Mouse (Mus musculus): ENCODE results near the gene Sema3a.

Gene Sema3a

DNA sequence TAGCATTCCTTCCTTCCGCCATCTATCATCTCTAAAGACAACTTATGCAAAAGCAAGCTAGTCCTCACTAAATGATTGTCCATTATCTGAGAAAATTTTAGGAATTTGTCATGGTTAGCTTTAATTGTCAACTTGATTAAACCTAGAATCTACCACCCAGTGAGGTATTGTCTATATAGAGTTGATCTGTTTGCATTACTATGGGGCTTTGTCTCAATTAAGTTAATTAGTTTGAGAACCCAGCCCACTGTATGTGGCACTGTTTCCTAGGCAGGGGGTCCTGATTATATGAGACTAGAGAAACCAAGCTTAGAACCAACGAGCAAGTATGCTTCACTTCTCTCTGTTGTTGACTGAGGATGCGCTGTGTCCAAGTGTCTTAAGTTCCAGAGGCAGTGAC is 194.9 kb downstream of the Sema3a start:
- no peak for DNase-seq (ENCODE audit: low spot score)

DNA sequence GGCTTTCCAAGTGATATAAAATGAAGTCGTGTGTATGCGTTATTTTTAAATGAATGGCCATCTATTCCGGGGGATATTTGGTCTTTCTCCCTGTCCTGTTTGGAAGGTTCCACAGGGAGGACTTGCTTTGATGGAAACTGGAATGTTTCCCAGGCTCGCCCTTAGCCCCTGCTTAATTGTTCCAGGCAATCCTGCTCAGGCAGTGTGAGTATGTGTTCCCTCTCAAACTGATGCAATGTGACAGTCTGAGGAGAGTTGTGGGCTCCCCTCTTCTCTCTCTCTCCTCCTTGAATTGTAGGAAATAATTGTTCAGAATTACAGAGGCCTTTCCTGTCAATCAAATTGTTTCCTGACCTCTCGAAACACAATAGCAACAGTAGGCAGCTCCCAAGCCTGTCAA is 202.1 kb downstream of the Sema3a start:
- DNase-seq (ENCODE audit: low spot score): no peak

DNA sequence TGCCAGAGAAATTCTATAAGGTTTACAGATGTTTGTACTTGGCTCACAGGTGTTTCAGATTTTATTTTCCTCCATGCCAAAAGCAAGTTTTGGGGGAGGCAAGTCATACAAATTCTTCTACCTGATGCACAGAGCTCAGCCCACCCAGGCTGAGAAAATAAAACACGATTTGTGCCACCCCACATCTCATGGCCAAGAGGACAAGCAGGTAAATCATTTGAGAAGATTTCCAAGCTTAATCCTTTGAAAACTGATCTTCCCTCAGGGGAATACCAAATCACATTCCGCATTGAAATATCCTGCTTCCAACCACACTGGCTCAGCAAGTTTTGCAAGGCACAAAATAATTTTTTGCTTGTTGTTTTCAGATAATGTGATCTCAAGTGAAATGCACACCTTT is 206.2 kb downstream of the Sema3a start:
- DNase-seq (ENCODE audit: low spot score): no peak

DNA sequence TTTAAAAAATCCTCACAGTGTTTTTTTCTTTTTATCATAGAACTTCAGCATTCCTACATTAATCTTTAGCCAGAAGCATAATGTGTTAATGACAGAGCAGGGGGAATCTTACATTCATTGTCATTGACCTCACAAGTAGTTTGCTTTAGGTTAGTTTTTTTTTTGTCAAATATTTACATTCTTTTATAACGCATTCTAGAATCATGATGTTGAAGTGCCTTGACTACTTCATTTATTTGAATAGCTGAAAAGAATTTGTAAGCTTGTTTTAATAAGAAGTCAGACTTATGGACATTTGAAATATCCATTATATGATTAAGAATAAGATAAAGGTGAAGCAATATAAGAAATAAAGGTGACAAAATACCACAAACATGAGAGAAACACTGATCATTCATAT is 212.5 kb downstream of the Sema3a start:
- DNase-seq (ENCODE audit: low spot score): no peak

DNA sequence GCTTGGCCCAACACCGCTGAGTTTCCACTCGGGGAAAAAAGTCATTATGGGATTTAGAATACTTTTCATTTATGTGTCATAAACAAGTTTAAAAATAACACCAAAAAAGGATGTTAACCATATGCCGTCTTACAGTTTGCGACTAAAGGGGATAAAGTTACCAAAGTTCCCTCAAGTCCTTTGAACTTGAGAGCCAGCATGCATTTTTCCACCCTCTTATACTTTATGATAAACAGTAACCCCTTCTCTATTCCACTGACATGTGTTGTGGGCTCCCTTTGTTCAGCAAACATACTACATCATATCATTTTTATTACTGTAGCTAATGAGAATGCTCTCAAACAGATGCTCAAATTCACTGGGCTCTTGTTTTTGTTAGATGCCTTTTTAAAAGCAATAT is 221.9 kb downstream of the Sema3a start:
- no peak for DNase-seq (ENCODE audit: low spot score)

DNA sequence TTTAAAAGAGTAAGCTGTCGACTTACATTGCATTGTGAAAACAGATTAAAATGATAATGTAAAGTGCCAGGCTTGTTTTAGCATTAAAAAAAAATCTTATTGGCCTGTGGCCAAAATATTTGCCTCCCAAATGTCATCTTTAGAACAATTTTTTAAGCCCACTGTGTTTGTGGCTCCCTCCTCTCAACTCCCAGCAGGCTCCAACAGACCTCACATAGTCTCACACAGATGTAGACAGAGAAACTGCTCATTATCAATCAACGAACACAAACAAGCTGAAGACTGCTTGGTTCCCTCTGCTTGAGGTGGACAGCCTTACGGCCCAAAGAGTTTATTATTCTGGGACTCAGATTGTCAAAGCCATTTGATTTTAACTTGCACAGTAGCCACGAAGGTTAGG is 226.4 kb downstream of the Sema3a start:
- DNase-seq (ENCODE audit: low spot score): no peak

DNA sequence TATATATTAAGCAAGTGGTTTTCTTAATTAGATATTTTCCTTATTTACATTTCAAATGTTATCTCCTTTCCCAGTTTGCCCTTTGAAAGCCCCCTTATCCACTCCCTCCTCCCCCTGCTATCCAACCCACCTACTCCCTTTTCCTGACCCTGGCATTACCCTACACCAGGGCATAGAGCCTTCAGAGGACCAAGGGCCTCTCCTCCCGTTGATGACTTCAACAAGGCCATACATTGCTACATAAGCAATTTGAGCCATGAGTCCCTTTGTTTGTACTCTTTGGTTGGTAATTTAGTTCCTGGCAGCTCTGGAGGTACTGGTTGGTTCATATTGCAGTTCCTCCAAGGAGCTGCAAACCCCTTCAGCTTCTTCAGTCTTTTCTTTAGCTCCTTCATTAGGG is 227.8 kb downstream of the Sema3a start:
- DNase-seq (ENCODE audit: low spot score): no peak

DNA sequence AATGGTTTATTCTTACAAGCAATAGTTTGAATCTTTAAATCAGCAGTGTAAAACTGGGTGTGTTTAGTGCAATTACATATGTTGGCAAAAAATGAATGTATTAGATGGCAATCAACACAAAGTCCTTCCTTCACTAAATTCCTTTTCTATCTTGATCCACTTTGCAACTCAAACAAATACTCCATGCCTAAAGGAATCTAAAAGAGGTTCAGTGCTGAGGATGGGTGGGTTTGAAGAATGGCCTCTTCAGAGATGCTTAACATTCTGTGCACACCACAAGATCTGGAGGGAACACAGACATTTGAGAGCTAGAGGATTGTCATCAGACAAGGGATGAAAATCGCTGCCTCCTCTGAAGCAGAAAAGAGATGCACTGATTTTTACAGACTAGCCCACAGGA is 228.3 kb downstream of the Sema3a start:
- DNase-seq (ENCODE audit: low spot score): no peak

DNA sequence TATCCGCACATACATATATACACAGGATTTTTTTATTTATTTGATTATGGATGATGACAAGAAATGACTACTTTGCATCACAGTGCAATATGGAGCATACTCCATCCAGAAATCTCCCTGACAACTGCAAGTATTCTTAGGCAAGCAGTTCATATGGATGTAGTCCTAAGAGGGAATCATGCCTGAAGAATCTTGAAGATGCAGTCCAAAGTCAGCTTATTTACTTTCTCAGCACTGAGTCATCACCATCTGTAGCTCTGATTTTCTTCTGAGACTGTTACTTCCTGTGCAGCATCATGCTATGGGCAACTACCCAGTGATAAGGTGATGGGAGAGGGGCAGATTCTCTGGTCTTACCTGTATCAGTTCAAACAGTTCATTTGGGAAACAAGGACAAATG is 229.7 kb downstream of the Sema3a start:
- DNase-seq (ENCODE audit: low spot score): no peak

DNA sequence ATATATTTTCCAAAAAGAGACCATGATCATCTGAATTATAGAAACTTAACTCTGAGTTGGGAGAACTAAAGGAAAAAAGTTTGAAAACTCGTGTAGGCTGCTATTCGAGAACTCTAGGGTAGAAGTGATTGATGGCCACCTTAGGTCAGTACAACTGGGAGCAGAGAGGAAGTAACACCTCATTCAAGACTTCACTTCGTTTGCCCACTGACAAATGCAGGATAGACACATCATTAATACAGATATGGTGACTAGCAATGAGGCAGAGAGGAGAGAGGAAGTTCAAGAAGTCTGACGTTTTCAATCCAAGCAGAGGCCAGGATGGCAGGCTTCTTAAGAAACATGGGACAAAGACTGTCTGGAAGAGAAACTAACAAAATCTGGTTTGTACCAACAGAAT is 233.6 kb downstream of the Sema3a start:
- DNase-seq (ENCODE audit: low spot score): no peak

DNA sequence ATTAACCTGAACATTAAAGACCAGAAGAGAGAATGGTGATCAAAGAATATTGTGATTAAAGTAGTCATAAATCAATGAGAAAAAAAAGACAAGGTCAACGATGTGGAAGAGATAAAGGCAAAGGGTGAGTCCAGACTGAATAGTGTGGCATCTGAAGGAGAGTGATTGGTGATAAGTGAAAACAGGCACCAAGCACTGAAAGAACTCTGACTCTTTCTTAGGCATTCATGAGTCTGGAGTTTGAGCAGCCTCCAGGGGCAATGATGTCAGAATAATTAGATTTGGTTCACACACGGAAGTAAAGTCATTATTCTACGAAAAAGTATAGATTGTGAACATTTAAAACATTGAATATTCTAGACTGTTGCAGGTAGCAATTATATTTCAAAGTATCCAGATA is 235.5 kb downstream of the Sema3a start:
- no peak for DNase-seq (ENCODE audit: low spot score)

DNA sequence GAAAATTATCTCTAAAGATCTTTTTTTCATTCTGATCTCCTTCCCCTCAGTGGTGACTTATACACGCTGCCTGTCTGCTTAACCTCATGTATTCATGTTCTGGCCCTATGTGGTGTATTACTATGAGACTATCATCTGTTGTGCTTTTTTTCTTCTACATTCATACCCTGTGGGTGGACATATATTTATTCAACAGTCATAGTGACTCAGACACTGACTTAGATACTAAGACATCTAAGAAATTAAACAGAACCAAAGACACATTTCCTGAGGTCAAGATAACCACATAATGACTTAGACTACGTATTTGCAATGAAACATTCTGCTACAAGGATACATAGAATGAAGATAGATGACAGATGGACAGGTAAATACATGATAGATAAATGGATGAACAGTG is 239.9 kb downstream of the Sema3a start:
- no peak for DNase-seq (ENCODE audit: low spot score)

DNA sequence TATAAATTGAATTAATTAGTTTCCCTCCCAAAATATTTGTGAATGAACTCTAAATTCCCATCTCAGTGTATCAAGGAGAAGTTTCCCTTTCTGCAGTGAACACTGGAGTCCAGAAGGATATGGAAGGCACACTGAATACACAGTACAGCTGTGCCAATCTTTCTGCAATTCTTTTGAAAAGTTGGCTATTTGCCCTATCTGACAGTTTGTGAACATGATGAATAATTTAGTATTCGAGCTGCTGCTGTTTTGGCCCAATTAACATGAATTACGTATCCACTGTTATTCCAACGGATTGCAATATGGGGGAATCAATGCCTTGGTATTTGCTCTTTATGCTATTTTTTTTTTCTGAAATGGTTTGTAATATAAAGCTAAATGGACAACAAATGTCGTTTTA is 254.0 kb downstream of the Sema3a start:
- DNase-seq (ENCODE audit: low spot score): no peak

DNA sequence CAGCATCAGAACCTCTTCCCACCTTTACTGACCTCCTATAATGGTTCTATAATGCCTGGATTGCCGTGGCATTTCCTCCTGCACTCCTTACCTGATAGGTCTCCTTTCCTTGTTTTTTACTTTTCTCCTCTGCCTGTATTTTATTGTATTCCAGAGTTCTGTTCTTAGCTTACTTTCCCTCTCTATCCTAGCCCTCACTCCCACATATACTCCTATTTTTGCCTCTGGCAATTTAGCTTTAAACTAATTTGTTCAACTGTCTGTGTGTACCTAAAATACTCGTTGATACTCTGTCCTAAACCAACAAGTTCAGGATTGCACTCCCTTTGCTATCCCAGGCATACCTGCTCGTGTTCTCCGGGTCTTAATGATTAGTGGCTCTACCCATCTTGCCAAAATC is 258.8 kb downstream of the Sema3a start:
- no peak for DNase-seq (ENCODE audit: low spot score)

DNA sequence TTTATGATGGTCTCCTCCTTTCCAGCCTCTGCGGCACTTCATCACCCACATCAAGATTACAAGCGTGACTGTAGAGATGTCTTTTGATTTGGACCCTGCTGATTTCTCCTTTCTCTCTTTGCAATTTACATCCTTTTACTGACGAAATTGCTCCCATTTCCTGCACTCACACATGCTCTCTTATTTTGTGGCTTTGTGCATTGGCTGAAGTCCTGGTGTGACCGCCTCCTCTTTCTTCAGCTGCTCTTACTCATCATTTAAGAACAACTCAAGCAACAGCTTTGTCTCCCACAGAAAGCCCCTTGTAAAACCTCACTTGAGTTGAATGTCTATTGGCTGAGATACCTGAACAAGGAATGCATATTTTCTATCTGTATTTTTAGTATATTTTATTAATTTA is 259.5 kb downstream of the Sema3a start:
- DNase-seq (ENCODE audit: low spot score): no peak

DNA sequence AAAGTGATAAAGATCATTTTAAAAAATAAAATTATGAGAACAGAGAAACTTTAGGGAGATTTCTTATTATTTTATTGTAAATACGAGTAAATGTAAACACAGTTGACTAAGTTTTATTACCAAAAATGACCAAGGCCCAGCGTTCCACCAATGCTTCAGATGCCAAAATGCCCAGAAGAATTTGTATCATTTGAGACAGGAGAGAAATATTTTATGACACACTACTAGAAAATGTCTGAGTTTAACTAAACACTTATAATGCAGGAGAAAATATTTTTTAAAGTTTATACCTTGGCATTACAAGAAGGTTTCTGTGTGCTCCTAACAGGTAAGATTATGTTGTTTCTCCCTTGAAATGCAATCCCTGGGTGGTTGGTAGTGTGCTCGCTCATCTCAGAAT is 261.4 kb downstream of the Sema3a start:
- no peak for DNase-seq (ENCODE audit: low spot score)

DNA sequence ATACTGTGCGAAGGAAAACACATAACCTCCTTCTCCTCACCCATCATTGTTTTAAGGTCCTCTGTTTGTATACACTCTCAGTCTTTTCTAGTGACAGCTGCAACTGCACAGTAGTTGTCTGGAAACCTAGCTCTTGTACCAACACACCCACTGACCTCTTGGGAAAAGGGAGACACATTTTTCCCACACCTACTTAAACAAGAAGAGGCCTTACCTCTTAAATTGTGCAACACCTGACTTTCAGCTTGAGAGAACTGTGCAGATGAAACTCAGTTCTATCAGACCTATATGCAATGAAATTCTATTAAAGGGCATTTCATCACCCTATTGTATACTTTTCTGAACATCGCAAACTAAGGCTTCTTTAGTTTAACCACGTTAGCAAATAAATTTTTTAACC is 262.5 kb downstream of the Sema3a start:
- no peak for DNase-seq (ENCODE audit: low spot score)

DNA sequence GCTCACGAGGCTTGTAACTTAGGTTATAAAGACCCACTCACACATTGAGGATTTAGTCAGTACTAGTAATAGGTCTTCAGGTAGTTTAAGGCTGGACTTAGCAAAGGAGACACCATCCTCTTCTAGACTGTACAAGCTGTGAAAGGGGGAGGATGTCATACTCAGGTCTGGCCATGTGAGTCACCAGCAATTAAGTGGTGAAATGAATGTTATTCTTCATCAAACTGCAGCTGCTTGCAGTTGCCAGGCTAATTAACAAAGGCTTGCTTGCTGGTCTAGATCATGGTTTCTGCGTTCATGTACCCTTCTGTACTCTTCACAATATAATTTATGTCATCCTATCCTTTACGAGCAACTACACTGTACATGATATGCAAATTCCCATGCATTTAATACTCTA is 264.8 kb downstream of the Sema3a start:
- no peak for DNase-seq (ENCODE audit: low spot score)

DNA sequence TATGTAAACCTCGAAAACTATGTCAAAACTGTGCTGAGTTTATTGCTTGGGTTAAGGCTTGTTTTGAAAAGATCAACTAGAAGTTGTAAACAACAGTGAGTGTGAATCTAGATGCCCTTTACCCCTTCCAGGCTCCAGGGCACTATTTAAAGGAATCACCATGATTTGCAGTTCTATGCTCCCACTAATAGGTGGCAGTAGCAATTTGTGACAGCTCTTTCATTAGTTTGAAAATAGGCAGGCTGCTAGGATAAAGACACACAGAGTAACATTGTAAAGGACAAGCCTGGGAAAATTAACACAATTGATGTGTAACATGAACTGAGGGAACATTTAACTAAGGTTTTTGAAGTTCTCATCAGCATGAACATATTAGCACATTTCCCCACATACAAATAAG is 280.2 kb downstream of the Sema3a start:
- no peak for DNase-seq (ENCODE audit: low spot score)

DNA sequence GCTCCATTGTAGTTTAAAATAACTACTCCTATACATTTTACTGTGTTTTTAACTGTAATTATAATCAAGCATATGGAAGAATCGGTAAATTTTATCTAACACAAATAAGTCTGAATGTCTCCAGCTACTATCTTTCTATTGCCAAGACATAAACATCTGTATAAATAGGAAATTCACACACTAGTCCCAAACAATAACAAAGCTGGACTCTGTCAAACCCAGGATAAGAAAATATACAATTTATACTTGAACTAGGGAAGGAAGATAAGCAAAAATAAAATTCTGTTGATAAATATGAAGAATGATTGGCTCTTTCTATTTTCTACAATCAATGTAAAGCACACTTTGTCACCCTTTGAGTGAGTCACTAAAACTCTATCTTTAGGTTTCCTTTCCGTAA is 280.9 kb downstream of the Sema3a start:
- DNase-seq (ENCODE audit: low spot score): no peak

DNA sequence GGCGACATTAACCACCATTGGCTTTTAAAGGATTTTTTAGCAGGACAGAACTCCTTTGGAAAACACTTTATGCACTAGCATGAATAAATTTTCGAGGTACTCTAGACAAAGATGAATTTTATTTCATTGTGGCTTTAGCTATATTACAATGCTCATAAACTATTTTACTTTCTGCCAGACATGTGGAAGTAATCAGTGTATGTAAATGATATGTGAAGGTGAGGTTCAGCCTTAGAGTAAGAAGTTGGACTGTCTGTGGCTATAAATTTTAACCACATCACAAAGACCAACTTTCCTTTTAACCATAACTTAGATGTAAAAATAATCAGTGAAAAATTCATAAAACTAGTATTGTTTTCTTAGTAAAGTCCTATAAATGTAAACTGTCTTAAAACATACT is 286.7 kb downstream of the Sema3a start:
- no peak for DNase-seq (ENCODE audit: low spot score)

DNA sequence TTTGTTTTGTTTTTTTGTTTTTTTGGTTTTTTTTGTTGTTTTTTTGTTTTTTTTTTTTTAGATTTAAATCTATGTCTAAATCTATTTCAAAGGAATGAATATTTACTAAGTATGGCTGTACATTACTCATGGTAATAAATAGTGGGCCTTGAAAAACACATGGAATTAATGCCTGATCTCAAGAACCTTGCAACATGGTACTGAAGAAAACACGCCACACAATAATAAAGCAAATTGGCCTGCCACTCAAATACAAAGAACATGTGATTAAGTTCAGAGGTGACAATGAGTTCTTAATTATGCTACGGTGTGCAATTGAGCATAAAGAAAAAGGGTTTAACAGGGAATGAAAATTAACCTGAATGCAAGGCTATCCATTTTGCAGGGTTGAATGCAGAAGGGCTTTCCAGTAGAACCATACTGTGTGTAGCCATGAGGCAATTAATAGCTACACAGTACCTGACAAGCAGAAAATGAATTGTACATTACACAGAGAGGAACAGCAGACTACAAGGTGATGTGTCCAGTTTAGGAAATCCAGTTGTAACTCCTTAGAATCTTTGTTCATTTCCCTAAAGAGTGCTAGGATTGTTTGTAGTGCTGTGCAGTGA is 288.8 kb downstream of the Sema3a start:
- DNase-seq (ENCODE audit: low spot score): no peak

DNA sequence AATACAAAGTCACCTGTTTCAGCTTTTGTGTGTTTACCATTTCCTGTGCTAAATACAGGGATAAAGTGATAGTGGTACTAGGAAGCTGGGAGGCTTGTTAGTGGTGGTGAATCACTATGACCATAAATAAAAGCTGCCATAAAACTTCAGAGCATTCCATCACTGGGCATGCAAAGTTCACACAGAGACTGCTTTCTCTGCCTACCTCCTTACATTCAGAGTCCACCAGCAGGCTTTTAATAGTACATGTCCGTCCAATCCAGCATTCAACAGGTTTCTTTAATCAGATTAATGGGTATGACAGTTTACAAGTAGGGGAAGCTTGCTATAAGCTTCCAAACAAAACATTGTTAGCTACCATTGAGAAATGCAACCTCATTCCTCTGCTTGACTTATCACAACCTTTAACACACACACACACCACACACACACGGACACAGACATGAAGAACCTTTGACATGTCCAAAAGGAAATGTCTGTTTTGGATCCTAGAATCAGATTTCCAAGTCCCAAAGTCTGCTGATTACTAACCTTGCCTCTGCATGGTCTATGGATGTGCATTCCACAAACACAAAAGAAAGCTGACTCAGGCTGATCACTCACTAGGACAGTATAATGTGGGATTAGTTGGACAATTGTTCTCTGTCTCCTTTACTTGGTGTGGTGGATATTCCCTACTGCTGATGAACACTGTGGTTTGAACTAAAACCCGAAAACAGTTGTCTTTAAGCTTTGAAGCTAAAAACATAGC is 291.9 kb downstream of the Sema3a start:
- no peak for DNase-seq (ENCODE audit: low spot score)

DNA sequence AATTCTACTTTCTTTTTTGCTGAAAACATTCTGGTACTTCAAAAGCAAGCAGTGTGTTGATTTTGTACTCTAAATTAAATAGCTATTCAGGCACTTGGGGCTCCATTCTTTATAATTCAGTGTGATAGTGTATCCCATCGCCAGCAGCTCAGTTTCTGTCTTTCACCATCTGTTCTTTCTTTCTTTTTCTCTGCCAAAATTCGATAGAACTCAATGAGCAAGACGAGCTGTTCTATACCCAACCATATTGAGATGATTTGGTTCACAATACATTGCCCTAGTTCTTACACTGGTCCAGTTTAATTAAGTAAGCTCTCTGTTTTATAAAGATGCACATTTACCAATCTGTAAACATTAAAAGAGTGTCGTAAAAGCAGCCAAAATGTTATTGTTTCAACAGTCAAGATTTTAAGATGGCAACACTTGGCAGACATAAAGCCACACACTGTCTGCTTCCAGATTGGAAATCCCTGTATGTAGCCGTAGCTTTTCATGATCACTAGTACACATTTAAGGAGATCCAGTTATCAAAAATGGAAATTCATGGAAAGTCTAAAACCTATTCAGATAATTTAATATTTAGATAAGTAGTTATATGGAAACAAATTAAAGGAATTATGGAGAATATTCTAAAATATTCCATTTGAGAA is 296.2 kb downstream of the Sema3a start:
- no peak for DNase-seq (ENCODE audit: low spot score)

All from urinary bladder, postnatal 14 days (tissue).